Mouse (Mus musculus) neural tube, embryonic 11.5 days (tissue): ENCODE measurements around the gene Arhgap23. TPM values are rescaled to one million over a fixed set of nuclear protein-coding genes. Genes with fewer than 3 reads are reported as not detected.

Experiments used
- ATAC-seq: fragments of 200-750 bp; cut with Nextera tagmentation; 2 replicates; pipeline ENCODE4 v1.8.0; 2017; ENCODE audit warnings: moderate number of reproducible peaks, mild to moderate bottlenecking, moderate TSS enrichment, moderate library complexity; ENCODE audit not compliant: insufficient read depth, low FRiP score, low TSS enrichment
- DNase-seq: peaks from one replicate; pipeline ENCODE4 v3.0.0-alpha.2; 2015; ENCODE audit warnings: low spot score
- H3K27ac ChIP-seq: fragments of 300-500 bp; sonication (generic); 2 replicates; pipeline ENCODE4 v1.5.1; 2014; ENCODE audit warnings: low read depth, mild to moderate bottlenecking, low read length
- H3K27me3 ChIP-seq: fragments of 300-500 bp; sonication (generic); 2 replicates; pipeline ENCODE4 v1.6.1; 2014; ENCODE audit warnings: mild to moderate bottlenecking, low read length, mixed read lengths; ENCODE audit not compliant: control insufficient read depth, insufficient read depth
- H3K36me3 ChIP-seq: fragments of 300-500 bp; sonication (generic); 2 replicates; pipeline ENCODE4 v1.6.1; 2014; ENCODE audit warnings: mild to moderate bottlenecking, low read length, moderate library complexity, mixed read lengths; ENCODE audit not compliant: control insufficient read depth, insufficient read depth
- H3K4me1 ChIP-seq: fragments of 300-500 bp; sonication (generic); 2 replicates; pipeline ENCODE4 v1.6.1; 2014; ENCODE audit warnings: low read length, mixed read lengths; ENCODE audit not compliant: control insufficient read depth, insufficient read depth
- H3K4me2 ChIP-seq: fragments of 300-500 bp; sonication (generic); 2 replicates; pipeline ENCODE4 v1.6.1; 2014; ENCODE audit warnings: low read depth, mild to moderate bottlenecking, moderate library complexity
- H3K4me3 ChIP-seq: fragments of 300-500 bp; sonication (generic); 2 replicates; pipeline ENCODE4 v1.5.1; 2014; ENCODE audit warnings: low read depth, low read length
- H3K9ac ChIP-seq: fragments of 300-500 bp; sonication (generic); 2 replicates; pipeline ENCODE4 v1.6.1; 2014; ENCODE audit warnings: mild to moderate bottlenecking, low read length
- H3K9me3 ChIP-seq: fragments of 300-500 bp; sonication (generic); 2 replicates; pipeline ENCODE4 v1.6.1; 2016; ENCODE audit warnings: low read length; ENCODE audit not compliant: control insufficient read depth
- WGBS: fragments of 180-500 bp; shearing (Covaris S2); extraction: QIAGEN DNeasy Blood & Tissue Kit; methylation state at CpG from one replicate; pipeline ENCODE4 v1.1.7; 2014; 5-methylcytosine and 5-hydroxymethylcytosine counted together
- polyA plus RNA-seq: library from polyadenylated mRNA; unstranded; fragments of >200 nt; fragmentation: Nextera tagmentation; extraction: Ambion mirVana; gene quantifications from 2 replicates; pipeline ENCODE4 v1.2.1, GENCODE M21; 2014

Gene Arhgap23
- polyA plus RNA-seq, 1 experiment from 2014 or later, result 5.2 TPM

- WGBS, result 0% methylated on average over 2 of the region's 2 CpGs
- Histone ChIP-seq H3K36me3 (no peaks in the 10 kb centered on the region), H3K9ac (no peak overlapping the region), H3K4me2 (no peak overlapping the region), H3K4me3 (no peak overlapping the region), H3K9me3 (no peaks in the 10 kb centered on the region), H3K27me3 (peaks cover 9% of the 10 kb centered on the region), H3K4me1 (peaks cover 25% of the 10 kb centered on the region), H3K27ac (0 out of 2 replicates have a peak overlapping the region, but pooled peaks have one; percentile 44)
- ATAC-seq (no peak), DNase-seq (no peak)
These were observed 12.6 kb upstream of the Arhgap23 start for GRCm38 (mm10) chr11:97402746-97403145.

- H3K9ac ChIP-seq, result peak overlapping the region; percentile 64; the same call in 1 of the 2 replicates
- H3K36me3 ChIP-seq, result no peaks in the 10 kb centered on the region
- 42% methylated on average over 8 of the region's 8 CpGs for WGBS
- peak overlapping the region; percentile 98 for H3K4me2 ChIP-seq
- ATAC-seq (no peak), DNase-seq (no peak)
- peak overlapping the region; percentile 51 for H3K4me3 ChIP-seq
- peaks cover 25% of the 10 kb centered on the region for H3K4me1 ChIP-seq
- peaks cover 9% of the 10 kb centered on the region for H3K27me3 ChIP-seq
- H3K27ac ChIP-seq, result 0 out of 2 replicates have a peak overlapping the region, but pooled peaks have one; percentile 39
- H3K9me3 ChIP-seq, result no peaks in the 10 kb centered on the region
These were observed 11.6 kb upstream of the Arhgap23 start for GRCm38 (mm10) chr11:97403614-97404183.

- H3K4me1 ChIP-seq, result peaks cover 25% of the 10 kb centered on the region
- H3K4me3 ChIP-seq, result peak overlapping the region; percentile 51
- peak overlapping the region; percentile 64 for H3K9ac ChIP-seq
- DNase-seq (peak; percentile 71), ATAC-seq (peak; percentile 31)
- peak overlapping the region; percentile 98 for H3K4me2 ChIP-seq
- no peaks in the 10 kb centered on the region for H3K9me3 ChIP-seq
- no peak overlapping the region for H3K27ac ChIP-seq
- no peaks in the 10 kb centered on the region for H3K36me3 ChIP-seq
- under 1% methylated on average over 33 of the region's 61 CpGs for WGBS
- peaks cover 9% of the 10 kb centered on the region for H3K27me3 ChIP-seq
These were observed 11.1 kb upstream of the Arhgap23 start for GRCm38 (mm10) chr11:97404184-97404760.

- WGBS, result 0% methylated on average over 10 of the region's 11 CpGs
- Histone ChIP-seq H3K36me3 (no peaks in the 10 kb centered on the region), H3K9me3 (no peaks in the 10 kb centered on the region), H3K27me3 (peaks cover 9% of the 10 kb centered on the region), H3K4me3 (peak overlapping the region; percentile 51), H3K9ac (peak overlapping the region; percentile 64), H3K4me1 (peaks cover 25% of the 10 kb centered on the region), H3K27ac (no peak overlapping the region), H3K4me2 (peak overlapping the region; percentile 98)
- ATAC-seq, result no peak; the same call in 1 of the 2 replicates
- DNase-seq, result peak; percentile 51
These were observed 10.6 kb upstream of the Arhgap23 start for GRCm38 (mm10) chr11:97404761-97405190.

GRCm38 (mm10) chr11:97406094-97406951, 9.0 kb upstream of the Arhgap23 start:
- Histone ChIP-seq H3K9me3 (no peaks in the 10 kb centered on the region), H3K9ac (no peak overlapping the region), H3K4me2 (no peak overlapping the region), H3K4me3 (no peak overlapping the region), H3K4me1 (peaks cover 19% of the 10 kb centered on the region), H3K36me3 (no peaks in the 10 kb centered on the region), H3K27ac (no peak overlapping the region), H3K27me3 (peaks cover 9% of the 10 kb centered on the region)
- WGBS, result 74% methylated on average over 9 of the region's 10 CpGs
- DNase-seq, result no peak
- no peak for ATAC-seq

- H3K36me3 ChIP-seq, result no peaks in the 10 kb centered on the region
- WGBS, result 75% methylated on average over 3 of the region's 3 CpGs
- ATAC-seq (no peak), DNase-seq (no peak)
- H3K4me3 ChIP-seq, result no peak overlapping the region
- H3K4me2 ChIP-seq, result no peak overlapping the region
- H3K4me1 ChIP-seq, result peaks cover 19% of the 10 kb centered on the region
- H3K9ac ChIP-seq, result no peak overlapping the region
- no peaks in the 10 kb centered on the region for H3K9me3 ChIP-seq
- H3K27ac ChIP-seq, result no peak overlapping the region
- peaks cover 9% of the 10 kb centered on the region for H3K27me3 ChIP-seq
These were observed 7.9 kb upstream of the Arhgap23 start for GRCm38 (mm10) chr11:97407456-97407855.

GRCm38 (mm10) chr11:97408171-97408570, 7.2 kb upstream of the Arhgap23 start:
- Histone ChIP-seq H3K4me1 (peaks cover 16% of the 10 kb centered on the region), H3K27me3 (peaks cover 9% of the 10 kb centered on the region)

GRCm38 (mm10) chr11:97410958-97411357, 4.4 kb upstream of the Arhgap23 start:
- DNase-seq, result no peak
- H3K4me2 ChIP-seq, result no peak overlapping the region
- H3K4me1 ChIP-seq, result peaks cover 11% of the 10 kb centered on the region
- no peak for ATAC-seq
- no peak overlapping the region for H3K27ac ChIP-seq
- WGBS, result 80% methylated on average over 4 of the region's 4 CpGs
- H3K9ac ChIP-seq, result no peak overlapping the region
- no peaks in the 10 kb centered on the region for H3K36me3 ChIP-seq
- H3K4me3 ChIP-seq, result no peak overlapping the region
- no peaks in the 10 kb centered on the region for H3K9me3 ChIP-seq
- peaks cover 6% of the 10 kb centered on the region for H3K27me3 ChIP-seq

More at GRCm38 (mm10) chr11:97408171-97408570, 7.2 kb upstream of the Arhgap23 start:
- H3K9me3 ChIP-seq, result no peaks in the 10 kb centered on the region
- no peak for ATAC-seq
- H3K27ac ChIP-seq, result no peak overlapping the region
- no peak overlapping the region for H3K9ac ChIP-seq
- H3K4me2 ChIP-seq, result no peak overlapping the region
- 3% methylated on average over 6 of the region's 6 CpGs for WGBS
- no peaks in the 10 kb centered on the region for H3K36me3 ChIP-seq
- DNase-seq, result peak; percentile 78
- no peak overlapping the region for H3K4me3 ChIP-seq
